Comparison of ENCODE assay signal across 26 mouse cellular contexts in the genomic region with DNA sequence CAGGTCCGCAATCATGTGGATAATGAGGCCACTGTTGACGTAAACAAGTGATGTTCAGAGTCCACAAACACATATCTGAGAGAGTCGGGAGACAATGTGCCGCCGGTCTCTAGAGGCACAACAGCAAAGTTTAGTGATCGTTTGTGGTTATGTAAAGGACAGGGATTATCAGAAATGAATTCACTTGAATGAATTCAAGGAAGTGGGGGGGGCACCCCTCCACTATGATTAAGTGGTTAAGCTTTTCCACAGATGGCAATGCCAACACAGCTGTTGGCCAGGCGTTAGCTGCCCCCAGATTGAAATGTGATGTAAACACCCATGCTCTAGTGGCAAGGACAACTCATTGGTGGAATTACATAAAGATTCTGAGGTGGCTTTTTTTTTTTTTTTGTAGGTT. TPM values are rescaled to one million over a fixed set of nuclear protein-coding genes. Genes with fewer than 3 reads are reported as not detected.
DNase-seq lines count a peak whose midpoint lies in the region; ATAC-seq and TF ChIP-seq lines count a peak whose summit lies in the region.
"Had no signal": no experiment of that assay in that cellular context is flagged by ENCODE, and none has a peak within 500 bp of the region (broad histone marks: within the 10 kb centered on the region; RNA-seq: fewer than 3 reads in every experiment).

No protein-coding gene starts in this region.

- no peak overlapping the region for H3K4me3 ChIP-seq in heart, adult 2 months
- no peak overlapping the region for H3K4me3 ChIP-seq in liver, adult 2 months (ENCODE audit: insufficient read depth, low read depth, low read length)
- no peak overlapping the region for H3K4me3 ChIP-seq in liver, embryonic 11.5 days (ENCODE audit: low read depth, low read length)
- H3K4me3 ChIP-seq: embryonic facial prominence, embryonic 12.5 days; forebrain, embryonic 15.5 days; heart, embryonic 15.5 days; hindbrain, embryonic 15.5 days had no signal

- no peak for TF ChIP-seq POLR2A in heart, adult 2 months (IDR thresholded peaks at IDR 0.05; ENCODE audit: insufficient read depth, low read depth, low read length)
- no peak for TF ChIP-seq POLR2A in liver, adult 2 months (IDR thresholded peaks at IDR 0.05; ENCODE audit: extremely low read depth, insufficient read depth, low read length)

- no peak overlapping the region for H3K27ac ChIP-seq in heart, adult 2 months
- H3K27ac ChIP-seq in liver, adult 2 months (replicated peaks; ENCODE audit: insufficient read depth, low read depth, low read length): peak overlapping the region; percentile 85
- no peak overlapping the region for H3K27ac ChIP-seq in liver, embryonic 11.5 days (ENCODE audit: low read depth, low read length)
- H3K27ac ChIP-seq: embryonic facial prominence, embryonic 12.5 days; forebrain, embryonic 15.5 days; heart, embryonic 15.5 days; hindbrain, embryonic 15.5 days had no signal

- no peak overlapping the region for H3K9ac ChIP-seq in heart, adult 2 months (ENCODE audit: low read depth, low read length)
- peak overlapping the region; percentile 49; the same call in 1 of the 2 replicates for H3K9ac ChIP-seq in liver, adult 2 months (ENCODE audit: low read depth, low read length)
- H3K9ac ChIP-seq in liver, embryonic 11.5 days (ENCODE audit: low read depth, low read length): no peak overlapping the region
- H3K9ac ChIP-seq: embryonic facial prominence, embryonic 12.5 days; forebrain, embryonic 15.5 days; heart, embryonic 15.5 days; hindbrain, embryonic 15.5 days had no signal

- H3K9me3 ChIP-seq in liver, embryonic 11.5 days (ENCODE audit: control insufficient read depth, low read length): no peaks in the 10 kb centered on the region
- H3K9me3 ChIP-seq: embryonic facial prominence, embryonic 12.5 days; forebrain, embryonic 15.5 days; heart, embryonic 15.5 days; hindbrain, embryonic 15.5 days had no signal

- intact Hi-C loops in heart, adult 2 months (cut with DNase I): no loop called here
- intact Hi-C loops in heart, postnatal 10 days (cut with DNase I): no loop called here

- no peak for TF ChIP-seq CTCF in heart, adult 2 months (IDR thresholded peaks at IDR 0.05)
- no peak for TF ChIP-seq CTCF in liver, adult 2 months (IDR thresholded peaks at IDR 0.05; ENCODE audit: low read depth, low read length)

- WGBS in heart, adult 2 months: 38% methylated on average over 7 of the region's 7 CpGs
- 6% methylated on average over 7 of the region's 7 CpGs for WGBS in liver, adult 2 months
- WGBS in liver, embryonic 11.5 days: 83% methylated on average over 7 of the region's 7 CpGs

- H3K27me3 ChIP-seq in heart, adult 2 months (ENCODE audit: control insufficient read depth, insufficient read depth, low read length): no peaks in the 10 kb centered on the region
- H3K27me3 ChIP-seq in liver, adult 2 months (ENCODE audit: control insufficient read depth, insufficient read depth, low read length): no peaks in the 10 kb centered on the region
- no peaks in the 10 kb centered on the region for H3K27me3 ChIP-seq in liver, embryonic 11.5 days (replicated peaks; ENCODE audit: control insufficient read depth, insufficient read depth, low read length)
- H3K27me3 ChIP-seq: embryonic facial prominence, embryonic 12.5 days; forebrain, embryonic 15.5 days; heart, embryonic 15.5 days; hindbrain, embryonic 15.5 days had no signal

- no peak for ATAC-seq in liver, embryonic 11.5 days (replicated peaks; ENCODE audit: low FRiP score)
- ATAC-seq: forebrain, embryonic 15.5 days had no signal

- TF ChIP-seq EP300 in heart, adult 2 months (IDR thresholded peaks at IDR 0.05; ENCODE audit: insufficient read depth, low read depth, low read length): 0 out of 2 replicates have a peak, but pooled peaks have one; percentile 28

- no peaks in the 10 kb centered on the region for H3K36me3 ChIP-seq in heart, adult 2 months (ENCODE audit: control insufficient read depth, insufficient read depth, low read length)
- H3K36me3 ChIP-seq in liver, adult 2 months (ENCODE audit: control insufficient read depth, insufficient read depth, low read length): no peaks in the 10 kb centered on the region
- H3K36me3 ChIP-seq in liver, embryonic 11.5 days (ENCODE audit: control insufficient read depth, insufficient read depth, low read length): no peaks in the 10 kb centered on the region
- H3K36me3 ChIP-seq: embryonic facial prominence, embryonic 12.5 days; forebrain, embryonic 15.5 days; heart, embryonic 15.5 days; hindbrain, embryonic 15.5 days had no signal

- H3K4me2 ChIP-seq in liver, embryonic 11.5 days: no peak overlapping the region
- H3K4me2 ChIP-seq: embryonic facial prominence, embryonic 12.5 days; forebrain, embryonic 15.5 days; heart, embryonic 11.5 days; heart, embryonic 15.5 days; hindbrain, embryonic 15.5 days had no signal

- H3K4me1 ChIP-seq in heart, adult 2 months (ENCODE audit: control insufficient read depth, insufficient read depth, low read length): peaks cover 3% of the 10 kb centered on the region; the same call in 1 of the 2 replicates
- peaks cover 27% of the 10 kb centered on the region for H3K4me1 ChIP-seq in liver, adult 2 months (ENCODE audit: control insufficient read depth, insufficient read depth, low read length)
- no peaks in the 10 kb centered on the region for H3K4me1 ChIP-seq in liver, embryonic 11.5 days (replicated peaks; ENCODE audit: control insufficient read depth, insufficient read depth, low read length)
- H3K4me1 ChIP-seq: embryonic facial prominence, embryonic 12.5 days; heart, embryonic 15.5 days; hindbrain, embryonic 15.5 days had no signal

- no peaks in the 10 kb centered on the region for H3K79me2 ChIP-seq in heart, adult 2 months (replicated peaks; ENCODE audit: control insufficient read depth, insufficient read depth, low read length)
- peaks cover 8% of the 10 kb centered on the region; the same call in 1 of the 2 replicates for H3K79me2 ChIP-seq in liver, adult 2 months (ENCODE audit: control insufficient read depth, insufficient read depth, low read length)

- DNase-seq in heart, adult 2 months: peak in 1 of 2 experiments; percentile 8
- DNase-seq in heart, postnatal 10 days: no peak
- peak; percentile 82 for DNase-seq in liver, adult 2 months (ENCODE audit: extremely low read depth, low read depth, low spot score)
- no peak for DNase-seq in liver, embryonic 11.5 days (ENCODE audit: low spot score)
- DNase-seq in retina, postnatal 1 day: peak; percentile 46
- no peak for DNase-seq in retina, embryonic 14.5 days (ENCODE audit: low spot score)
- DNase-seq in skeletal muscle tissue, adult 2 months (ENCODE audit: low read depth, low spot score): peak; percentile 21
- no peak for DNase-seq in thymus, postnatal 4 days
- DNase-seq: adrenal gland, adult 8-10 months; adrenal gland, postnatal 36 days; cerebellum, adult 11 months; cerebellum, adult 8-10 months; cerebellum, postnatal 14 days; embryo, embryonic 11 days; gastrocnemius, postnatal 36 days; heart, postnatal 36 days had no signal

RNA-seq across cellular contexts. Expression of a gene that starts 9.5 kb away (rescaled TPM):
- not detected for total RNA-seq in heart, adult 2 months (2021)
- 0.02 and 0.12 TPM in 2 replicates for polyA plus RNA-seq in heart, adult 2 months (2012; rRNA removed)
- total RNA-seq in heart, postnatal 10 days (2021): not detected
- 6.2 and 11.7 TPM in 2 replicates for total RNA-seq in liver, adult 2 months (2014; rRNA removed)
- 2.0 and 7.2 TPM in 2 replicates for polyA plus RNA-seq in liver, adult 2 months (2012; rRNA removed)
- 0.04 and 0.08 TPM in 2 replicates for polyA plus RNA-seq in liver, embryonic 11.5 days (2014; fragmentation: Nextera tagmentation; extraction: Ambion mirVana)
- total RNA-seq: adrenal gland, adult 8-10 months; adrenal gland, postnatal 36 days; common myeloid progenitor, adult 5-6 weeks; ES-E14; gastrocnemius, adult 8-10 months; gastrocnemius, postnatal 36 days; heart, adult 18-20 months; heart, postnatal 36 days had no signal
- polyA plus RNA-seq: embryonic facial prominence, embryonic 12.5 days; forebrain, embryonic 15.5 days; heart, embryonic 11.5 days; heart, embryonic 15.5 days; hindbrain, embryonic 11.5 days; hindbrain, embryonic 15.5 days had no signal

Comparison
In these comparisons a context has a peak if more than half of its experiments do, and no peak if none do; other contexts are left out.
1. DNase-seq: peak in liver, adult 2 months (single experiment), retina, postnatal 1 day (single experiment) and skeletal muscle tissue, adult 2 months (single experiment); none in heart, postnatal 10 days (0 of 2), liver, embryonic 11.5 days (single experiment), retina, embryonic 14.5 days (single experiment) and thymus, postnatal 4 days (single experiment).